Mouse (Mus musculus): ENCODE results near the gene Ubqln4.

DNA sequence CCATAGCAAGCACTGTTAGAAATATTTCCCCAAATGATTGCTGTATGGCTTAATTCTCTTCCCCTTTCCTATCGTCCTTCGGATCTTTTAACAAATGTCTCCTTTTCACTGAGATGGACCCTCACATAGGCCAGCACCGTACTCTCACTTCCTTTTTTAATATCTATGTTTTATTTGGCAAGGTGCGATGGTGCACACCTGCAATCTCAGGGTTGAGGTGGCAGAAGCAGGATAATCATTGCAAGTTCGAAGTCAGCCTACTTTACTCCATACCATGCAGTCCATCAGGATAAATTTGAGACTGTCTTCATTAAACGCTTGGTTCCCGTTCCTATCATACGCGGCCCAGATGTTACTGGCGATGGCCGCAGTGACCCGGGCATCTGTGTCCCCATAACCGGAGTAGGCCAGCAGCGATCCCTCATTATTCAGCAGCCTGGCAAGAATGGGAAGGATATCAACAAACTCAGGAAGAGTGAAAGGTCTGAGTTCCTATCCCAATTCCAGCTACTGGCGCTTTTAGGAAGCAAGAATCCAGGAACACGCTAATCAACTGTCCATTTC, 1.4 kb upstream of the Ubqln4 start:
- no peak for TF ChIP-seq CTCF (IDR thresholded peaks at IDR 0.05; ENCODE audit: extremely low read depth, insufficient read depth, insufficient read length, insufficient replicate concordance)
- no peak for TF ChIP-seq POLR2A (IDR thresholded peaks at IDR 0.05; ENCODE audit: low read depth, low read length)
